Comparison of ENCODE assay signal across 9 mouse cellular contexts in the genomic region with DNA sequence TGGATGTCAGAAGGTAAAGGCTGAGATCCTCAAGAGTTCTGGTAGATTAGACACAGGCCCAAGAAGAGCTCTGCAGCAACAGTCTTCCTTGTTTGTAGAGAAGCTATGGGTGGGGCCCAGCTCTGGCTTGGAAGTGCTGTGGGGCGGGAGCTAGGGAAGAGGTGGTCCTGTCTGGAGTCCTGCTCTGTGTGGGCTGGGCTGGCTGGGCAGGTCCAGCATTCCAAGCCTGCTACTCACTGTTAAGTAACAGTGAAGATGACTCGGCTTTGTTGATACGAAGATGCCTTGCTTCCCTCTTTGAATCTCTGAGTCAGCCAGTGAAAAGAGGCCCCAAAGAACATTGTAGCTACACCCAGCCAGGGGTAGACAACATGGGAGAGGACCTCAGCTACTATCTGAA. TPM values are rescaled to one million over a fixed set of nuclear protein-coding genes. Genes with fewer than 3 reads are reported as not detected.
DNase-seq lines count a peak whose midpoint lies in the region; ATAC-seq lines count a peak whose summit lies in the region.
"Had no signal": no experiment of that assay in that cellular context is flagged by ENCODE, and none has a peak within 500 bp of the region (broad histone marks: within the 10 kb centered on the region; RNA-seq: fewer than 3 reads in every experiment).

No protein-coding gene starts in this region.

- DNase-seq in embryo, embryonic 10 days (ENCODE audit: low spot score) = peak; percentile 28
- DNase-seq in embryo, embryonic 9.5 days (ENCODE audit: extremely low spot score) = no peak
- peak; percentile 77 for DNase-seq in embryonic facial prominence, embryonic 14.5 days (ENCODE audit: low spot score)
- no peak for DNase-seq in intestine, embryonic 14.5 days (ENCODE audit: low spot score)
- no peak for DNase-seq in frontal cortex, postnatal 14 days (ENCODE audit: low spot score in 2 of 2)

- H3K4me2 ChIP-seq in embryonic facial prominence, embryonic 14.5 days (ENCODE audit: low read depth, low read length) = 0 out of 2 replicates have a peak overlapping the region, but pooled peaks have one; percentile 7
- H3K4me2 ChIP-seq in intestine, embryonic 14.5 days (ENCODE audit: low read length) = no peak overlapping the region

- H3K4me3 ChIP-seq in embryonic facial prominence, embryonic 14.5 days (ENCODE audit: low read depth, low read length) = no peak overlapping the region
- H3K4me3 ChIP-seq in intestine, embryonic 14.5 days (ENCODE audit: low read depth, low read length) = no peak overlapping the region
- H3K4me3 ChIP-seq: erythroblast, embryonic 14.5 days had no signal

- H3K27ac ChIP-seq in embryonic facial prominence, embryonic 14.5 days (replicated peaks; ENCODE audit: low read depth, low read length) = peak overlapping the region; percentile 61; the same call in 1 of the 2 replicates
- no peak overlapping the region for H3K27ac ChIP-seq in intestine, embryonic 14.5 days (ENCODE audit: low read depth)

- no peaks in the 10 kb centered on the region for H3K27me3 ChIP-seq in embryonic facial prominence, embryonic 14.5 days (replicated peaks; ENCODE audit: control insufficient read depth, insufficient read depth, low read length)
- H3K27me3 ChIP-seq in intestine, embryonic 14.5 days (replicated peaks; ENCODE audit: control insufficient read depth, insufficient read depth, low read length) = no peaks in the 10 kb centered on the region

- H3K9me3 ChIP-seq in embryonic facial prominence, embryonic 14.5 days (ENCODE audit: control insufficient read depth, low read length) = no peaks in the 10 kb centered on the region
- no peaks in the 10 kb centered on the region for H3K9me3 ChIP-seq in intestine, embryonic 14.5 days (ENCODE audit: control insufficient read depth, low read length)

- WGBS in embryonic facial prominence, embryonic 14.5 days = 56% methylated on average over 3 of the region's 3 CpGs
- WGBS in intestine, embryonic 14.5 days = 19% methylated on average over 3 of the region's 3 CpGs

- H3K4me1 ChIP-seq in embryonic facial prominence, embryonic 14.5 days (ENCODE audit: control insufficient read depth, insufficient read depth, low read length) = peaks cover 10% of the 10 kb centered on the region; the same call in 1 of the 2 replicates
- peaks cover 5% of the 10 kb centered on the region; the same call in 1 of the 2 replicates for H3K4me1 ChIP-seq in intestine, embryonic 14.5 days (replicated peaks; ENCODE audit: control insufficient read depth, insufficient read depth, low read length)

- H3K9ac ChIP-seq in embryonic facial prominence, embryonic 14.5 days (ENCODE audit: low read depth, low read length) = no peak overlapping the region
- H3K9ac ChIP-seq in intestine, embryonic 14.5 days (ENCODE audit: low read length) = no peak overlapping the region

- peak; percentile 89 for ATAC-seq in embryonic facial prominence, embryonic 14.5 days (ENCODE audit: low read depth)
- ATAC-seq in intestine, embryonic 14.5 days (replicated peaks; ENCODE audit: low FRiP score, low TSS enrichment, low read depth) = peak; percentile 82
- ATAC-seq in megakaryocyte progenitor cell, adult 5-6 weeks (replicated peaks; ENCODE audit: poor library complexity) = peak; percentile 29
- no peak for ATAC-seq in activated CD4-positive, CD25-positive, alpha-beta regulatory T cell, adult 4 months
- ATAC-seq in erythroblast, adult 5-6 weeks (replicated peaks; ENCODE audit: low FRiP score, poor library complexity, severe bottlenecking) = no peak

- H3K36me3 ChIP-seq in embryonic facial prominence, embryonic 14.5 days (ENCODE audit: control insufficient read depth, insufficient read depth, low read length) = no peaks in the 10 kb centered on the region
- no peaks in the 10 kb centered on the region for H3K36me3 ChIP-seq in intestine, embryonic 14.5 days (ENCODE audit: control insufficient read depth, insufficient read depth, low read length)

RNA-seq across cellular contexts. Expression of a gene that starts 1.9 kb away (rescaled TPM):
- 10.6 and 11.5 TPM in 2 replicates for polyA plus RNA-seq in embryonic facial prominence, embryonic 14.5 days (2014; fragmentation: Nextera tagmentation; extraction: Ambion mirVana)
- polyA plus RNA-seq in intestine, embryonic 14.5 days (2014; fragmentation: Nextera tagmentation; extraction: Ambion mirVana) = 3.0 and 4.3 TPM in 2 replicates
- total RNA-seq in megakaryocyte progenitor cell, adult 5-6 weeks (2015) = 5.8 and 7.7 TPM in 2 replicates
- 31.1 and 43.2 TPM in 2 replicates for total RNA-seq in megakaryocyte progenitor cell, adult 5-6 weeks (2017)
- not detected for polyA plus RNA-seq in activated CD4-positive, CD25-positive, alpha-beta regulatory T cell, adult 4 months (2017; shearing (Covaris generic))
- 0.58 and 1.0 TPM in 2 replicates for total RNA-seq in erythroblast, adult 5-6 weeks (2015; ENCODE audit: low replicate concordance)
- total RNA-seq in erythroblast, adult 5-6 weeks (2017; ENCODE audit: low replicate concordance) = 2.6 and 7.2 TPM in 2 replicates
- polyA plus RNA-seq: erythroblast, embryonic 14.5 days had no signal

RNA-seq across cellular contexts. Expression of a gene that starts 52.3 kb away (rescaled TPM):
- polyA plus RNA-seq in embryonic facial prominence, embryonic 14.5 days (2014; fragmentation: Nextera tagmentation; extraction: Ambion mirVana) = 0.14 and 0.15 TPM in 2 replicates
- 0.38 and 1.0 TPM in 2 replicates for polyA plus RNA-seq in intestine, embryonic 14.5 days (2014; fragmentation: Nextera tagmentation; extraction: Ambion mirVana)
- 54.1 and 66.8 TPM in 2 replicates for total RNA-seq in megakaryocyte progenitor cell, adult 5-6 weeks (2015)
- total RNA-seq in megakaryocyte progenitor cell, adult 5-6 weeks (2017) = 18.9 and 25.6 TPM in 2 replicates
- polyA plus RNA-seq in activated CD4-positive, CD25-positive, alpha-beta regulatory T cell, adult 4 months (2017; shearing (Covaris generic)) = 10 to 100 TPM; 21.7 to 30.2 TPM
- 1,800 and 1,836 TPM in 2 replicates for total RNA-seq in erythroblast, adult 5-6 weeks (2015; ENCODE audit: low replicate concordance)
- 1,272 and 1,472 TPM in 2 replicates for total RNA-seq in erythroblast, adult 5-6 weeks (2017; ENCODE audit: low replicate concordance)

RNA-seq across cellular contexts. Expression of a gene that starts 53.4 kb away (rescaled TPM):
- 0.10 TPM in 1 of 2 replicates, not detected in the other for polyA plus RNA-seq in embryonic facial prominence, embryonic 14.5 days (2014; fragmentation: Nextera tagmentation; extraction: Ambion mirVana)
- 0.51 and 0.52 TPM in 2 replicates for polyA plus RNA-seq in intestine, embryonic 14.5 days (2014; fragmentation: Nextera tagmentation; extraction: Ambion mirVana)
- total RNA-seq in megakaryocyte progenitor cell, adult 5-6 weeks (2015) = 0.02 and 0.25 TPM in 2 replicates
- 0.14 TPM in 1 of 2 replicates, not detected in the other for total RNA-seq in megakaryocyte progenitor cell, adult 5-6 weeks (2017)
- polyA plus RNA-seq in activated CD4-positive, CD25-positive, alpha-beta regulatory T cell, adult 4 months (2017; shearing (Covaris generic)) = not detected
- total RNA-seq in erythroblast, adult 5-6 weeks (2015; ENCODE audit: low replicate concordance) = not detected in 2 replicates
- not detected in 2 replicates for total RNA-seq in erythroblast, adult 5-6 weeks (2017; ENCODE audit: low replicate concordance)
- polyA plus RNA-seq: erythroblast, embryonic 14.5 days had no signal

Comparison
In these comparisons a context has a peak if more than half of its experiments do, and no peak if none do; other contexts are left out.
1. DNase-seq: peak in embryo, embryonic 10 days (single experiment) and embryonic facial prominence, embryonic 14.5 days (single experiment); none in embryo, embryonic 9.5 days (single experiment), intestine, embryonic 14.5 days (single experiment) and frontal cortex, postnatal 14 days (0 of 2).
2. ATAC-seq: peak in embryonic facial prominence, embryonic 14.5 days (single experiment), intestine, embryonic 14.5 days (single experiment) and megakaryocyte progenitor cell, adult 5-6 weeks (single experiment); none in activated CD4-positive, CD25-positive, alpha-beta regulatory T cell, adult 4 months (single experiment) and erythroblast, adult 5-6 weeks (single experiment).
3. RNA of a gene that starts 52.3 kb away (polyA plus RNA-seq): 21.7 to 30.2 TPM in activated CD4-positive, CD25-positive, alpha-beta regulatory T cell, adult 4 months; 0.38 to 1.0 TPM in intestine, embryonic 14.5 days and 0.14 to 0.15 TPM in embryonic facial prominence, embryonic 14.5 days; every median in the first group is over 10 times any median in the second.